Mouse (Mus musculus) heart, embryonic 15.5 days (tissue): Measurements from ENCODE around the gene Necap2. TPM values are rescaled to one million over a fixed set of nuclear protein-coding genes. Genes with fewer than 3 reads are reported as not detected.

Experiments
- ATAC-seq: fragments of 200-750 bp; cut with Nextera tagmentation; replicated peaks from 2 replicates; pipeline ENCODE4 v1.8.0; 2017; ENCODE audit warnings: low read depth, moderate TSS enrichment; ENCODE audit not compliant: insufficient number of reproducible peaks, insufficient read depth, low FRiP score
- H3K27ac ChIP-seq: fragments of 300-500 bp; sonication (generic); 2 replicates; pipeline ENCODE4 v1.5.1; 2015; ENCODE audit warnings: mild to moderate bottlenecking, inconsistent platforms
- H3K27me3 ChIP-seq: fragments of 300-500 bp; sonication (generic); 2 replicates; pipeline ENCODE4 v1.6.1; 2015; ENCODE audit warnings: inconsistent platforms
- H3K36me3 ChIP-seq: fragments of 300-500 bp; sonication (generic); 2 replicates; pipeline ENCODE4 v1.6.1; 2015; ENCODE audit warnings: mild to moderate bottlenecking, inconsistent platforms
- H3K4me1 ChIP-seq: fragments of 300-500 bp; sonication (generic); replicated peaks from 2 replicates; pipeline ENCODE4 v1.6.1; 2015; ENCODE audit warnings: inconsistent platforms
- H3K4me2 ChIP-seq: fragments of 300-500 bp; sonication (generic); 2 replicates; pipeline ENCODE4 v1.6.1; 2015; ENCODE audit warnings: inconsistent platforms, mild to moderate bottlenecking, moderate library complexity
- H3K4me3 ChIP-seq: fragments of 300-500 bp; sonication (generic); 2 replicates; pipeline ENCODE4 v1.5.1; 2015; ENCODE audit warnings: mild to moderate bottlenecking, inconsistent platforms
- H3K9ac ChIP-seq: fragments of 300-500 bp; sonication (generic); 2 replicates; pipeline ENCODE4 v1.6.1; 2015; ENCODE audit warnings: mild to moderate bottlenecking, inconsistent platforms
- H3K9me3 ChIP-seq: fragments of 300-500 bp; sonication (generic); replicated peaks from 2 replicates; pipeline ENCODE4 v1.6.1; 2016; ENCODE audit warnings: inconsistent platforms
- WGBS: fragments of 180-500 bp; shearing (Covaris S2); methylation state at CpG from one replicate; pipeline ENCODE4 v1.1.7; 2015; ENCODE audit warnings: mixed read lengths; 5-methylcytosine and 5-hydroxymethylcytosine counted together
- polyA plus RNA-seq: library from polyadenylated mRNA; unstranded; fragments of >200 nt; fragmentation: Nextera tagmentation; extraction: Ambion mirVana; gene quantifications from 2 replicates; pipeline ENCODE4 v1.2.1, GENCODE M21; 2015

Gene Necap2
- polyA plus RNA-seq, 1 experiment from 2014 or later, result 38.6 TPM

DNA sequence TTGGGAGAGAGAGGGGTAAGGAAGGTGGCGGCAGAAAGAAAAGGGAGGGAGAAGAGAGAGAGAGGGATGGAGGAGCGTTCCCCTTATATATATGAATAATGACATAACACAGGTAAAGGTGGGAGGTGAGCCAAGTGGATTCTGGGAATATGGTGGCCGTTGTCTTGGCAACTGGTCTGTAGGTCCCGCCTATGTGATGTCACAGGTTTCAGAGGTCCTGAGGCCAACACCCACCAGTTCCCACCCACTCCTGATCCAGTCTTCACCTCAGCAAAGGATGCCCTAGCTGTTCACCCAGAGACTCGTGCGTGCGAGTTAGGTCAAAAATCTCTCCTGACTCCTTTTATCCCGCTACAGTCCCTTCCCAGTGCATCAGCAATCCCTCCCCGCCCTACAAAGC is 23.1 kb upstream of the Necap2 start:
- no peaks in the 10 kb centered on the region for H3K4me1 ChIP-seq
- no peaks in the 10 kb centered on the region for H3K36me3 ChIP-seq
- no peak overlapping the region for H3K9ac ChIP-seq
- 90% methylated on average over 9 of the region's 9 CpGs for WGBS
- H3K9me3 ChIP-seq, result no peaks in the 10 kb centered on the region
- H3K4me2 ChIP-seq, result no peak overlapping the region
- ATAC-seq, result no peak
- H3K27ac ChIP-seq, result no peak overlapping the region
- no peaks in the 10 kb centered on the region for H3K27me3 ChIP-seq
- no peak overlapping the region for H3K4me3 ChIP-seq

DNA sequence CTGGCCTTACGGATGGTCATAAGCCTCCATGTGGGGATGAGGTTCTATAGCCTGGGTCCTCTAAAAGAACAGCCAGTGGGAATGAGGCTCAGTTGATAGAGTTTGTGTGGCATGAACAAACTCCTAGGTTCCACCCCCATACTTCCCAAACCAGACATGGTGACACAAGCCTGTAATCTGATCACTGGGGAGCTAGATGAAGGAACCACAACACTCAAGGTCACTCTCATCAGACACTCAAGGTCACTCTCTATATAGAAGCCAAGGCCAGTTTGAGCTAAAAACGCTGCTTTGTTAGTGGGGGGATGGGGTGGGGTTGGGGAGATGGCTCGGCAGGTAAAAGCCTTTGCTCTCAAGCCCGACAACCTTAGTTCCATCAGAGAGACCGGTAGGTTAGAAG is 21.8 kb upstream of the Necap2 start:
- H3K27me3 ChIP-seq, result no peaks in the 10 kb centered on the region
- H3K4me3 ChIP-seq, result no peak overlapping the region
- H3K9ac ChIP-seq, result no peak overlapping the region
- WGBS, result 71% methylated on average over 5 of the region's 5 CpGs
- no peak overlapping the region for H3K27ac ChIP-seq
- H3K4me2 ChIP-seq, result no peak overlapping the region
- no peak for ATAC-seq
- H3K9me3 ChIP-seq, result no peaks in the 10 kb centered on the region
- no peaks in the 10 kb centered on the region for H3K36me3 ChIP-seq
- no peaks in the 10 kb centered on the region for H3K4me1 ChIP-seq

DNA sequence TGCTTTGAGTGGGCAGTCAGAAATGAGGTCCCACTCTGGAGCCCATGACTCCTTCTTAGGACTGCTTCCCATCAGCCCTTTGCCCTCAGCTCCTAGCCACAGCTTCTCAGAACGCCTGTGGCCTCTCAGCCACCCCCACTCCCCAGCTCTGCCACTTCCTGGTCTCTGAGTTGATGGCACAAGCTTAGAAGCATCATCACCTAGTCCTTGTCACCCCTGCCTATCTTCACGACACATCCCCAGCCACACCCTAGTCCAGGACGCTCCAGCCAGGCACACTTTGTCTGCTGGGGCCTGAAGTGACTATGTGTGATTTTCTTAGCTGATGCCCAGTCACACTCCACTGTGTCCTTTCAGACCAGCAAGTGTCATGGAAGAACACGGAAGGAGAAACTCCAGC is 20.8 kb upstream of the Necap2 start:
- ATAC-seq, result no peak

DNA sequence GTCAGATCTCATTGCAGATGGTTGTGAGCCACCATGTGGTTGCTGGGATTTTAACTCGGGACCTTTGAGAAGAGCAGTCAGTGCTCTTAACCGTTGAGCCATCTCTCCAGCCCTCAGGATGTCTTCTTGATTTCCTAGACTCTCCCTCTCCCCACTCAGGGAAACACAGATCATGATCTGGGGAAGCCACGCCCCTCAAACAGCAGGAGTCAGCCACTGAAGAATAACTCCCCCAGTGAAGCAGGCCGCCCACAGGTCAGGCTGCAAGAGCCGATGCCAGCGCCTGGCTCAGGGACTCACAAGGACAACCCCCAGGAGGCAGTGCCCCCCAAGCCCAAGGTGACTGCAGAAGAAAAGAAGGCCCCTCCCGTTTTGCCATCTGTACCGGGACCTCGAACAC is 18.6 kb upstream of the Necap2 start:
- ATAC-seq, result no peak
- H3K4me1 ChIP-seq, result no peaks in the 10 kb centered on the region
- no peak overlapping the region for H3K9ac ChIP-seq
- H3K4me3 ChIP-seq, result no peak overlapping the region
- H3K27me3 ChIP-seq, result no peaks in the 10 kb centered on the region
- no peak overlapping the region for H3K27ac ChIP-seq
- no peaks in the 10 kb centered on the region for H3K9me3 ChIP-seq
- no peak overlapping the region for H3K4me2 ChIP-seq
- no peaks in the 10 kb centered on the region for H3K36me3 ChIP-seq
- WGBS, result 27% methylated on average over 9 of the region's 9 CpGs

More for the DNA sequence above, 20.8 kb upstream of the Necap2 start:
- H3K27me3 ChIP-seq, result no peaks in the 10 kb centered on the region
- no peaks in the 10 kb centered on the region for H3K9me3 ChIP-seq
- no peak overlapping the region for H3K9ac ChIP-seq
- H3K4me2 ChIP-seq, result no peak overlapping the region
- H3K36me3 ChIP-seq, result no peaks in the 10 kb centered on the region
- WGBS, result 51% methylated on average over 4 of the region's 4 CpGs
- no peak overlapping the region for H3K27ac ChIP-seq
- no peaks in the 10 kb centered on the region for H3K4me1 ChIP-seq
- H3K4me3 ChIP-seq, result no peak overlapping the region

DNA sequence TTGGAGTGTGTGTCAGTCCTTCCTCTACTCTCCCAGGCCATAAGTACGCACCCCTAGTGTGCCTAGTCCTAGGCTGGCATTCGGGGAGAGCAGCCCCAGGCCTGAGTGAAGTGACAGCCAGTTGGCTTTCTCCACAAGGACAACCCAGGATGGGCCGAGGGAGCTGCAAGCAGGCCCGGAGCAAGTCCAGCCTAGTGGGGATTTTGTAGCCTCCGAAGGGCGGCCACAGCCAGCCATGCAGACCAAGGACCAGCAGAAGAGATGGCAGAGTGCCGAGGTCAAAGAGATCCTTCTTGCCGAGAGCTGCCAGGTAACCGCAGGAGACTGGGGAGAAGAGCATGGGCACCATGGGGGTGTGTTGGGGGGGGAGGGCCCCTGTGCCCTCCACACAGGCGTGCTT is 16.9 kb upstream of the Necap2 start:
- H3K4me1 ChIP-seq, result no peaks in the 10 kb centered on the region
- no peaks in the 10 kb centered on the region for H3K9me3 ChIP-seq
- no peak overlapping the region for H3K9ac ChIP-seq
- H3K27me3 ChIP-seq, result no peaks in the 10 kb centered on the region
- no peak overlapping the region for H3K4me3 ChIP-seq
- H3K27ac ChIP-seq, result no peak overlapping the region
- H3K4me2 ChIP-seq, result no peak overlapping the region
- 80% methylated on average over 10 of the region's 10 CpGs for WGBS
- H3K36me3 ChIP-seq, result no peaks in the 10 kb centered on the region
- ATAC-seq, result no peak

DNA sequence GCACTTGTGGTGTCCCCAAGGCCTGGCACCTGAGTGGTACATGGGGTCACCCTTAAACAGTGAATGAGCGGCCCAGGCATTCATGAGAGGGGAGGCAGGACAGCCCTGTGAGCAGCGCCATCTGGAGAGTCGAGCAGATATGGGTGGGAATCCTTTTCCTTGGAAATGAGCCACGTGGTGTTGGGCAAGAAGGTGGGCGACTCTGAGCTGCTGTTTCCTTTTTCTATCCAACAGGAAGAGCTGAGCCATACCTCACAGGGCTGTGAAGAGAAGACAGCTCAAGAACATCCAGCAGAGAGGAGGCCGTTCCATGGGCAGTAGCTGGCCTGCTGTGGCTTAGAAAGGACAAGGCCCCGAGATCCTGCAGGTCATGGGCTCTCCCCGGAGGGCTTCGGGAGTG is 10.6 kb upstream of the Necap2 start:
- Histone ChIP-seq H3K36me3 (no peaks in the 10 kb centered on the region), H3K4me3 (no peak overlapping the region), H3K4me1 (no peaks in the 10 kb centered on the region; the same call in 1 of the 2 replicates), H3K9ac (no peak overlapping the region), H3K9me3 (no peaks in the 10 kb centered on the region), H3K27ac (no peak overlapping the region), H3K27me3 (no peaks in the 10 kb centered on the region), H3K4me2 (no peak overlapping the region)
- no peak for ATAC-seq
- 64% methylated on average over 9 of the region's 9 CpGs for WGBS

DNA sequence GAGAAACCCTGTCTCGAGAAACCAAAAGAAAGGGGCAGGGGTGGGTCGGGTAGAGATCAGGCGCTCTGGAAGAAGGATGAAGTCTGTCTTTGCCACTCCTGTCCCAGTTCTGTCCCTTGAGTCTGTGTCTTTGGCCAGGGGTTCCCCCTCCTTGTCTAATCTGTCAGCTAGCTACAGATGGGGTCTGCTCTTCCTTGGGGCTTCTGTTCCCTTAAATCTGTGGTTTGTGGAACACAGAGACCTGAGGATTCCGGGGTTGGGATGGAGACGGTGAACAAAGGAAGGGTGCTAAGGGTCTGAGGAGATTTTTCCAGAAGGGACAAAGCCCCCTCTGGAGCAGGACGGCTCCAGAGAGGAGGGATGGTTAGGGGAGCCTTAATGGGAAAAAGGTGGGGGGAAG is 9.9 kb upstream of the Necap2 start, which contains the start of gene Spata21:
TSS of gene Spata21 (plus strand) at position 301 of the 400 bp plus-strand sequence.
- H3K4me1 ChIP-seq, result no peaks in the 10 kb centered on the region; the same call in 1 of the 2 replicates
- 71% methylated on average over 6 of the region's 6 CpGs for WGBS
- no peak within 1 kb of the TSS for H3K9ac ChIP-seq
- H3K4me2 ChIP-seq, result no peak within 1 kb of the TSS
- H3K9me3 ChIP-seq, result no peaks in the 10 kb centered on the region
- no peak within 1 kb of the TSS for H3K4me3 ChIP-seq
- H3K36me3 ChIP-seq, result no peaks in the 10 kb centered on the region
- no peaks in the 10 kb centered on the region for H3K27me3 ChIP-seq
- H3K27ac ChIP-seq, result no peak within 1 kb of the TSS
- ATAC-seq, result no peak

DNA sequence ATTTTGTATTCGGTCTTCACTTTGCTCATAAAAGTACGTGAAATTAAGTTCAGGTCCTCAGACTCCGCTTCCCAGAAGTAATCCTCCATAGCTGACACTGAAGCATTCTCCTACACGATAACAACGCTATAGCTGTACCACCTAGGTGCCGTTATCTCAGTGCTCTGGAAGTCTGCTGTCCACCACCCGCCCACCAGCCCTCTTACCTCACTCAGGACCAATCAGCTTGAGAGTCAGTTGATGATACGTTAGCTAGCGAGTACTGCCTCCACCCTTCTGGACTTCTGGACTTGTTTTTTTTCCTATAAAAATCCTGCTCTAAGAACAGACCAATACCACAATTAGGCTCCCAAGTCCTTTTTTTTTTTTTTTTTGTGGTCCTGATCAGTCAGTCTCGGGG is 8.7 kb upstream of the Necap2 start:
- ATAC-seq, result no peak
- 49% methylated on average over 10 of the region's 10 CpGs for WGBS
- Histone ChIP-seq H3K9ac (no peak overlapping the region), H3K9me3 (no peaks in the 10 kb centered on the region), H3K4me3 (no peak overlapping the region), H3K4me1 (no peaks in the 10 kb centered on the region; the same call in 1 of the 2 replicates), H3K27ac (no peak overlapping the region), H3K27me3 (no peaks in the 10 kb centered on the region), H3K4me2 (no peak overlapping the region), H3K36me3 (no peaks in the 10 kb centered on the region)

DNA sequence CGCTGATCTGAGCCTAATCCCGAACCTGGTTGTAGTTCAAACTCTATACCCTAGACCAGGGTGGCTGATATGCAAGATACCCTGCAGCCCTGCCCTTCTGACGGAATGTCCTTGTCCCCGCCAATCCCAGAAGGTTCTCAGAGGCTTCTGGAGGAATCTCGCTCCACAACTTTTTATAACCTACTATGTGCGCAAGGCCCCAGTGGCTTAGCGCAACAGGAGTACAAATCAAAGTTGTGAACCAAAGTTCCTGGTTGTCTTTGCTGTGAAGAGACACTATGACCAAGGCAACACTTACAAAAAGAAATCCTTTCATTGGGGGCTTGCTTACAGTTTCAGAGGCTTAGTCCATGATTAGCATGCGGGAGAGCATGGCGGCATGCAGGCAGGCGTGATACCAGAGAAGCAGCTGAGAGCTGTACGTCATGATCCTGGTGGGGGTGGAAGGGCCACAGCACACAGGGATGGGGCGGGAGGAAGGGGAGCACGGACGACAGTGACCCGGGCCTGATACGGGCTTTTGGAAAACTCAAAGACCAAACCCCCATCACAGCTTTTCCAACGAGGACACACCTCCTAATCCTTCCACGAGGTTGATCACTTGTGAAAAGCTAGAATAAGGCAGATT is 467 bp upstream of the Necap2 start:
- Histone ChIP-seq H3K9ac (no peak overlapping the region), H3K9me3 (no peaks in the 10 kb centered on the region), H3K4me2 (0 out of 2 replicates have a peak overlapping the region, but pooled peaks have one; percentile 25), H3K27ac (no peak overlapping the region), H3K4me3 (peak overlapping the region; percentile 82), H3K4me1 (peaks cover 36% of the 10 kb centered on the region), H3K36me3 (no peaks in the 10 kb centered on the region), H3K27me3 (no peaks in the 10 kb centered on the region)
- 69% methylated on average over 18 of the region's 18 CpGs for WGBS
- ATAC-seq, result no peak

DNA sequence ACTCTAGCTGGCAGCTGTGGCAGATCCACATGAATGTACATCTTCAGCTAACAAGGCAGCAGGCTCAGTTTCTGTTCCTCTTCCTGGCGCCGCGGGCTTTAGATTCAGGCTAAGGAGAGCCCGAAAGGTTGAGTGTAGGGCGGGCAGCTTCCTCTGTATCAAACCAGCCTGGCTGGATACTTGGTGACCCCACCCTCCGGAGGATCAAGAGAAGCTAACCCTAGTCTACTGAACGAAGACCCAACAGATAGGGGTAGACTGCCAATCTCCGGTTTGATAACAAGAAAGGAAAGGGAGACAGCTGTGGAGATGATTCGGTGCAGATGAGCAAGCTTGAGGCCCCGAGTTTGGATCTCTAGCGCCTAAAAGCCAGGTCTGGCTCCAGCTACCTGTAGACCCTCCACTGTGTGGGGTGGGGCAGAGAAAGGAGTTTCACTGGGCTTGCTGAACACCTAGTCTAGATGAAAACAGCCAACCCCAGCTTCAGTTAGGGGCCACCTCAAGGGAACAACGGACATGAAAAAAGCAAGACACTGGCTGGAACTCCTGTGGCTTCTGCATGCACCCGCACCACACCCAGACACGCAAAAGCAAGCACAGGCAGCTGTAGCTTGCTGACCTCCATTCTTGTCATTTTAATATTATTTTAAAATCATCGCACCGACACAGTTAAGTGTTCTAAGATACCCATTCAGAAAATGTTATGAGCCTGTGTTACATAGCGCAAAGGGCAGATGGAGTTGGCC is 1.2 kb downstream of the Necap2 start:
- Histone ChIP-seq H3K4me1 (peaks cover 46% of the 10 kb centered on the region), H3K4me3 (peak overlapping the region; percentile 82), H3K27ac (peak overlapping the region; percentile 83), H3K9ac (peak overlapping the region; percentile 88; the same call in 1 of the 2 replicates), H3K4me2 (peak overlapping the region; percentile 94), H3K27me3 (no peaks in the 10 kb centered on the region), H3K36me3 (peaks cover 13% of the 10 kb centered on the region), H3K9me3 (no peaks in the 10 kb centered on the region)
- WGBS, result 65% methylated on average over 17 of the region's 17 CpGs
- no peak for ATAC-seq

DNA sequence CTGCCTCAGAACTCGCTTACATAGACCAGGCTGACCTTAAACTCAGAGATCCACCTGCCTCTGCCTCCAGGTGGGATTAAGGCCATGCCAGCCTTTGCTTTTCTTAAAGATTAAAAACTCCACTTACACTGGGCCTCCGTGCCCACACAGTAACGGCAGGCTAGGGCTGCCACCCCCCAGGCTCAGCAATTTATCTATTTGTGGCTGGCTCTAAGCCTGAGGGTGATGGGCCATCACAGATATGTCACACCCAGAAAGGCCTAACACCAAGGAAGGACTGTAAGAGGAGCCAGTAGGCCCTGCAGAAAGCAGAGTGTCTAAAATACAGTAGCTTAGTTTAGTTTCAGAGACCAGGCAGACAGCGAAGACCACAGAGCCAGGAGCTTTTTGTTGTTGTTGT is 4.0 kb downstream of the Necap2 start:
- H3K27ac ChIP-seq, result peak overlapping the region; percentile 85
- H3K4me1 ChIP-seq, result peaks cover 53% of the 10 kb centered on the region
- no peak overlapping the region for H3K9ac ChIP-seq

More for the DNA sequence above, 4.0 kb downstream of the Necap2 start:
- WGBS, result 68% methylated on average over 4 of the region's 4 CpGs
- Histone ChIP-seq H3K4me2 (peak overlapping the region; percentile 17), H3K9me3 (no peaks in the 10 kb centered on the region), H3K36me3 (peaks cover 36% of the 10 kb centered on the region), H3K27me3 (no peaks in the 10 kb centered on the region), H3K4me3 (no peak overlapping the region)
- ATAC-seq, result 0 out of 2 replicates have a peak, but pooled peaks have one; percentile 6
